12 mouse cellular contexts compared by ENCODE assay signal in genomic region chr14:18303262-18303661, GRCm38 (mm10). TPM values are rescaled to one million over a fixed set of nuclear protein-coding genes. Genes with fewer than 3 reads are reported as not detected.
DNase-seq lines count a peak whose midpoint lies in the region; ATAC-seq and TF ChIP-seq lines count a peak whose summit lies in the region.
"Had no signal": no experiment of that assay in that cellular context is flagged by ENCODE, and none has a peak within 500 bp of the region (broad histone marks: within the 10 kb centered on the region; RNA-seq: fewer than 3 reads in every experiment).

No protein-coding gene starts in this region.

- no peak for TF ChIP-seq CTCF in kidney, postnatal 0 days (IDR thresholded peaks at IDR 0.05; ENCODE audit: low read depth)
- TF ChIP-seq CTCF in heart, postnatal 0 days (IDR thresholded peaks at IDR 0.05; ENCODE audit: low read depth), result no peak

- H3K27ac ChIP-seq in kidney, postnatal 0 days, result peak overlapping the region; percentile 54; the same call in 1 of the 2 replicates
- peak overlapping the region; percentile 43 for H3K27ac ChIP-seq in heart, postnatal 0 days (ENCODE audit: low read depth)
- no peak overlapping the region for H3K27ac ChIP-seq in midbrain, embryonic 10.5 days (replicated peaks)
- H3K27ac ChIP-seq: embryonic facial prominence, embryonic 13.5 days; stomach, embryonic 15.5 days had no signal

- H3K9me3 ChIP-seq in kidney, postnatal 0 days (replicated peaks; ENCODE audit: low read length), result no peaks in the 10 kb centered on the region
- H3K9me3 ChIP-seq in heart, postnatal 0 days (replicated peaks; ENCODE audit: control insufficient read depth, low read length), result no peaks in the 10 kb centered on the region
- no peaks in the 10 kb centered on the region for H3K9me3 ChIP-seq in midbrain, embryonic 10.5 days (replicated peaks)
- H3K9me3 ChIP-seq: embryonic facial prominence, embryonic 13.5 days; G1E; stomach, embryonic 15.5 days had no signal

- no peak overlapping the region for H3K9ac ChIP-seq in kidney, postnatal 0 days (ENCODE audit: low read depth, low read length)
- H3K9ac ChIP-seq in heart, postnatal 0 days (replicated peaks; ENCODE audit: low read depth, low read length), result no peak overlapping the region
- H3K9ac ChIP-seq: embryonic facial prominence, embryonic 13.5 days; lung, embryonic 14.5 days; stomach, embryonic 15.5 days had no signal

- no peaks in the 10 kb centered on the region for H3K27me3 ChIP-seq in kidney, postnatal 0 days (ENCODE audit: insufficient read depth, low read length)
- no peaks in the 10 kb centered on the region for H3K27me3 ChIP-seq in heart, postnatal 0 days (ENCODE audit: control insufficient read depth, insufficient read depth, low read length)
- no peaks in the 10 kb centered on the region for H3K27me3 ChIP-seq in midbrain, embryonic 10.5 days (ENCODE audit: low read depth, poor library complexity, severe bottlenecking)
- H3K27me3 ChIP-seq: embryonic facial prominence, embryonic 13.5 days; stomach, embryonic 15.5 days had no signal

- no peak for TF ChIP-seq EP300 in heart, postnatal 0 days (IDR thresholded peaks at IDR 0.05; ENCODE audit: low read depth)

- no peak overlapping the region for H3K4me2 ChIP-seq in kidney, postnatal 0 days (ENCODE audit: low read length)
- H3K4me2 ChIP-seq in heart, postnatal 0 days (ENCODE audit: low read depth, low read length), result peak overlapping the region; percentile 5; the same call in 1 of the 2 replicates
- H3K4me2 ChIP-seq: embryonic facial prominence, embryonic 13.5 days; lung, embryonic 14.5 days; stomach, embryonic 15.5 days had no signal

- no peak for DNase-seq in kidney, postnatal 0 days (ENCODE audit: low spot score)
- no peak for DNase-seq in kidney, adult 8-10 months
- peak; percentile 29 to 30 for DNase-seq in cerebellum, postnatal 25 days
- peak; percentile 69 for DNase-seq in heart, postnatal 0 days (ENCODE audit: low spot score)
- peak; percentile 72 for DNase-seq in left cerebral cortex, postnatal 4 days
- no peak for DNase-seq in midbrain, embryonic 10.5 days (ENCODE audit: low spot score)
- DNase-seq in adrenal gland, postnatal 4 days (ENCODE audit: low spot score in 2 of 2), result no peak
- DNase-seq: lung, embryonic 14.5 days had no signal

- no peaks in the 10 kb centered on the region for H3K36me3 ChIP-seq in kidney, postnatal 0 days (ENCODE audit: insufficient read depth, low read length)
- 0 out of 2 replicates have a peak, but pooled peaks cover 3% of the 10 kb centered on the region for H3K36me3 ChIP-seq in heart, postnatal 0 days (replicated peaks; ENCODE audit: control insufficient read depth, insufficient read depth, low read length)
- peaks cover 49% of the 10 kb centered on the region for H3K36me3 ChIP-seq in midbrain, embryonic 10.5 days
- H3K36me3 ChIP-seq: stomach, embryonic 15.5 days had no signal

- no peak for ATAC-seq in kidney, postnatal 0 days (replicated peaks; ENCODE audit: low FRiP score, low read depth)
- ATAC-seq in heart, postnatal 0 days (ENCODE audit: insufficient read depth, low read depth), result peak; percentile 85
- ATAC-seq in erythroblast, adult 5-6 weeks (replicated peaks; ENCODE audit: low FRiP score, poor library complexity, severe bottlenecking), result no peak

- no peaks in the 10 kb centered on the region for H3K4me1 ChIP-seq in kidney, postnatal 0 days (replicated peaks; ENCODE audit: insufficient read depth, low read length)
- peaks cover 32% of the 10 kb centered on the region for H3K4me1 ChIP-seq in heart, postnatal 0 days (ENCODE audit: control insufficient read depth, insufficient read depth)
- H3K4me1 ChIP-seq in midbrain, embryonic 10.5 days, result no peaks in the 10 kb centered on the region
- H3K4me1 ChIP-seq: stomach, embryonic 15.5 days had no signal

- WGBS in kidney, postnatal 0 days, result 50% methylated on average over 4 of the region's 4 CpGs
- 33% methylated on average over 4 of the region's 4 CpGs for WGBS in heart, postnatal 0 days
- 91% methylated on average over 4 of the region's 4 CpGs for WGBS in midbrain, embryonic 10.5 days

- no peak overlapping the region for H3K4me3 ChIP-seq in kidney, postnatal 0 days (replicated peaks; ENCODE audit: low read depth, low read length)
- H3K4me3 ChIP-seq in heart, postnatal 0 days (ENCODE audit: low read depth, low read length), result no peak overlapping the region
- no peak overlapping the region for H3K4me3 ChIP-seq in midbrain, embryonic 10.5 days
- H3K4me3 ChIP-seq: embryonic facial prominence, embryonic 13.5 days; stomach, embryonic 15.5 days had no signal

- intact Hi-C loops in left cerebral cortex, postnatal 4 days (cut with DNase I), result no loop called here

RNA-seq across cellular contexts. Expression of gene Ube2e1, which starts 28.4 kb away (rescaled TPM):
- polyA plus RNA-seq in kidney, postnatal 0 days (2015; fragmentation: Nextera tagmentation; extraction: Ambion mirVana), result 118 and 122 TPM in 2 replicates
- 12.9 and 31.0 TPM in 2 replicates for total RNA-seq in heart, postnatal 0 days (2014; rRNA removed; ENCODE audit: low replicate concordance)
- 44.4 and 47.3 TPM in 2 replicates for polyA plus RNA-seq in heart, postnatal 0 days (2015; fragmentation: Nextera tagmentation; extraction: Ambion mirVana)
- 100 to 1,000 TPM; 109 to 114 TPM for total RNA-seq in left cerebral cortex, postnatal 4 days (2021)
- polyA plus RNA-seq in midbrain, embryonic 10.5 days (2016; fragmentation: Nextera tagmentation; extraction: Ambion mirVana), result 174 TPM in 2 replicates
- 10 to 100 TPM; 79.1 to 80.1 TPM for total RNA-seq in adrenal gland, postnatal 4 days (2021)
- 12.3 and 36.8 TPM in 2 replicates for total RNA-seq in erythroblast, adult 5-6 weeks (2015; ENCODE audit: low replicate concordance)
- 7.0 and 8.2 TPM in 2 replicates for total RNA-seq in erythroblast, adult 5-6 weeks (2017; ENCODE audit: low replicate concordance)

RNA-seq across cellular contexts. Expression of gene Rpl15, which starts 32.1 kb away (rescaled TPM):
- 472 and 558 TPM in 2 replicates for polyA plus RNA-seq in kidney, postnatal 0 days (2015; fragmentation: Nextera tagmentation; extraction: Ambion mirVana)
- total RNA-seq in heart, postnatal 0 days (2014; rRNA removed; ENCODE audit: low replicate concordance), result 517 and 617 TPM in 2 replicates
- polyA plus RNA-seq in heart, postnatal 0 days (2015; fragmentation: Nextera tagmentation; extraction: Ambion mirVana), result 236 and 241 TPM in 2 replicates
- total RNA-seq in left cerebral cortex, postnatal 4 days (2021), result 100 to 1,000 TPM; 828 to 854 TPM
- polyA plus RNA-seq in midbrain, embryonic 10.5 days (2016; fragmentation: Nextera tagmentation; extraction: Ambion mirVana), result 379 and 446 TPM in 2 replicates
- total RNA-seq in adrenal gland, postnatal 4 days (2021), result 1,000 to 10,000 TPM; 1,128 to 1,174 TPM
- total RNA-seq in erythroblast, adult 5-6 weeks (2015; ENCODE audit: low replicate concordance), result 481 and 533 TPM in 2 replicates
- 416 and 508 TPM in 2 replicates for total RNA-seq in erythroblast, adult 5-6 weeks (2017; ENCODE audit: low replicate concordance)

RNA-seq across cellular contexts. Expression of gene Nkiras1, which starts 32.3 kb away (rescaled TPM):
- 18.0 and 18.1 TPM in 2 replicates for polyA plus RNA-seq in kidney, postnatal 0 days (2015; fragmentation: Nextera tagmentation; extraction: Ambion mirVana)
- 3.4 and 22.0 TPM in 2 replicates for total RNA-seq in heart, postnatal 0 days (2014; rRNA removed; ENCODE audit: low replicate concordance)
- 36.9 and 37.2 TPM in 2 replicates for polyA plus RNA-seq in heart, postnatal 0 days (2015; fragmentation: Nextera tagmentation; extraction: Ambion mirVana)
- total RNA-seq in left cerebral cortex, postnatal 4 days (2021), result 10 to 100 TPM; 41.3 to 41.8 TPM
- polyA plus RNA-seq in midbrain, embryonic 10.5 days (2016; fragmentation: Nextera tagmentation; extraction: Ambion mirVana), result 11.3 and 12.6 TPM in 2 replicates
- total RNA-seq in adrenal gland, postnatal 4 days (2021), result 10 to 100 TPM; 15.8 to 17.7 TPM
- total RNA-seq in erythroblast, adult 5-6 weeks (2015; ENCODE audit: low replicate concordance), result 0.21 TPM in 1 of 2 replicates, not detected in the other
- 2.4 and 3.5 TPM in 2 replicates for total RNA-seq in erythroblast, adult 5-6 weeks (2017; ENCODE audit: low replicate concordance)

Comparison
In these comparisons a context has a peak if more than half of its experiments do, and no peak if none do; other contexts are left out.
1. DNase-seq: peak in cerebellum, postnatal 25 days (2 of 2), heart, postnatal 0 days (single experiment) and left cerebral cortex, postnatal 4 days (single experiment); none in kidney, postnatal 0 days (single experiment), kidney, adult 8-10 months (0 of 2), midbrain, embryonic 10.5 days (single experiment) and adrenal gland, postnatal 4 days (0 of 2).